Mouse (Mus musculus): ENCODE measurements at regions not wholly inside any gene's neighbourhood (a gene's known extent, or its start where the extent isn't known, plus 50 kb on each side); places are given as distances from the start of the nearest gene placed in this dataset.

DNA sequence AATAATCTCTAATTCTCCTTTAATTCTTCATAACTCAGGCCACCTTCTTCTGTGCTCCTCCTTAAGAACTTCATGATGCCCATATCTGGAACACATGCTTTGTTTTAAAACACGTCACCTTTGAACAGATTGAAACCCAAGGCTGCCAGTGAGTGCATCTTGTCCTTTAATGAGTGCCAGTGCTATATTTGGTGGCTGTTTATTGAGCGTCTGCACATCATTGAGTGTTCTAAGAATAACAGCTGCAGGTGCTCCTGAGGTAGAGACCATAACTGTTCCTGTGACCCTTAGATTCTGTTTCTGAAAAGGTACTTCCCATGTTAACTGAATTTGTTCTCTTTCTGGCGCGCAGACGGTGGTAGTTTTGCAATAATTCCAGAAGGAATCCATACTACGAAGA is 1006.4 kb upstream of the Adgrl4 start:
- DNase-seq: no peak

DNA sequence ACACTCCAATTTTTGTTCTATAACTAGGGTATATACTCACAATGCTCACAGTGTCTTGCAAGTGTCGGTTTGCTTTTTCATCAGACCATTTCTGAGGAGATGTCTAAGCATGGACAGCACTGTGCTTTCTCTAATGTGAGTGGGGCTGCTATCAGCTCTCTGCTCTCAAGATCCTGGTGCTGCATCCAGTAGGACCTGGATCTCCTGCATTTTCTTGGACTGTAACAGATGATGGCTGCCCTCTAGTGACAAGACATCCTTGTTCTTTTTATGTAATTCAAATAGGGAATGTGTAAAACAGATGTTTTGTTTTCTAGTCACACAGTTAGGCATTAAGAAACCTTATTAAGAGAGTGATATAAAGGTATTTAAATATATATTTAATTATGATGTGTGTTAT is 1002.5 kb upstream of the Adgrl4 start:
- DNase-seq: no peak

DNA sequence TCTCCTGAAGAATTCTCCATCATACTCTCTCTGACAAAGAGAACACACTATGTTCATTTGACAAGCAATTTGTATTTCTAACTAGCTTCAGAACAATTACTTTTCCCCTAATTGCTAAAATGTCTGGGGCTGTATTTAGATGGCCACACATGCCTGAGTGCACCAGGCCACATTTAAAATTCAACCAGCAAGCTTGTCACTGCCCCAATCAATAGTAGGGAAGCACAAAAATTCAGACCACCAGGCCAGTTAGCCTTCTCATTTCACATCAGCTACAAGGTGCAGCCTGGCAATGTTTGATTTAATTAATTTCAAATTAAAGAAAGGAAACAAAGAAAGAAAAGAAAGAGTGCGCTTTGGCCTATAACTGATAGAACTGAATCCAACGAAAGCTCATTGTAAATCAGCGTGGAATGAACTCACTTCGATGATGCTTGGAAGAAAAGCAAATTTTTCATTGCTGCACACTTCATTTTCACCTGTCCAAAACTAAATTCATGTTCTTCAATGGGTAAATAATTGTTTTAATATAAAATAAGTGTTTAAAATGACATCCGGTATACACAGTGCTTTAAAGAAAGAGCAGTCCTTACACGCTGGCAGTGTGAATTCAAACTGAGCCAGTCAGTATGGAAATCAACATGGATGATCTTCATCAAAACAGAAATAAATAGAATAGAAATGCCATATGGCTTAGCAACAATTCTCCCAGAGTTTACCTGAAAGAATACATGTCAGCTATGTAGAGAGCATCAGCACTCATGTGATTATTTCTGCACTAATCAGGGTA is 1001.7 kb upstream of the Adgrl4 start:
- no peak for DNase-seq
